Mouse (Mus musculus): ENCODE measurements around the gene Olfr67. TPM values are rescaled to one million over a fixed set of nuclear protein-coding genes. Genes with fewer than 3 reads are reported as not detected.
"Not testable (repeated sequence)": the region's sequence is repeated elsewhere in the genome, so short reads cannot be mapped to it uniquely, and the experiment has no call there.

The Olfr67 gene
- total RNA-seq (2022) = not detected

GRCm38 (mm10) chr7:103791721-103792120 is at the start of gene Olfr67:
Olfr67 (minus strand) TSS chr7:103791821.
- DNase-seq = no peak

DNA sequence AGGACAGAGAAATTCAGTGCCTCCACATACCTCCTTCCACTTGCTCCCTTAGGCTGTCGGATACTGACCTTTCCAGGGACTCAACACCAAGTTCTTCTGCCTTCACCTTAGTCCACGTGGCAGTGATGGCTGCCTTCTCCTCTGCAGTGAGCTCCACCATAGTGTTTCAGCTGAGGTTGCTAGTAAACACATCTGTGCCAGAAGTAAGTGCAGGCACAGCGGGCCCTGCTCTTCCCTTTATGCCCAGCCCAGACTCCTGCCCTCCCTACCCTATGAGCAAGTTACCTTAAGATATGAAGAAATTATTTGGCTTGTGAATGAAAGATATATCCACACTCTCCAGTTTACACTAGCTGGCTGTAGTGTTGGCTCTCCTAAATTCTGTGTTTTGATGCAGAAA is 48.6 kb upstream of the Olfr67 start, which contains the start of gene Hbb-bh2:
Hbb-bh2 (minus strand) TSS at position 253 of the 400 bp plus-strand sequence.
- DNase-seq = no peak

DNA sequence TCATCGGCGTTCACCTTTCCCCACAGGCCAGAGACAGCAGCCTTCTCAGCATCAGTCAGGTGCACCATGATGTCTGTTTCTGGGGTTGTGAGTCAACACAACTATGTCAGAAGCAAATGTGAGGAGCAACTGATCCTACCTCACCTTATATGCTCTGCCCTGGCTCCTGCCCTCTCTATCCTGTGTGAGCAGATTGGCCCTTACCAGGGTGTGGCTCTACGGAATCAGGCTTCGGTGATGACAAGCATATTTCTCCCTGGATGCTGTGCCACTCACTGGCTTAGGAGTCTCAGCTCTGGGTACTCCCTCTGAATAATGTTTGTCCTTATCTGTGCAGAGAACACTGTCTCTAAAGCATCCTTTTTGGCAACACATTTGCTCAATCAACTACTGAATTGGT is 36.2 kb upstream of the Olfr67 start, which contains the start of gene Hbb-bs:
Hbb-bs (minus strand) TSS at position 289 of the 400 bp plus-strand sequence.
- DNase-seq = no peak

- not testable (repeated sequence) for DNase-seq
Observed at GRCm38 (mm10) chr7:103827139-103827538, 35.5 kb upstream of the Olfr67 start.

DNA sequence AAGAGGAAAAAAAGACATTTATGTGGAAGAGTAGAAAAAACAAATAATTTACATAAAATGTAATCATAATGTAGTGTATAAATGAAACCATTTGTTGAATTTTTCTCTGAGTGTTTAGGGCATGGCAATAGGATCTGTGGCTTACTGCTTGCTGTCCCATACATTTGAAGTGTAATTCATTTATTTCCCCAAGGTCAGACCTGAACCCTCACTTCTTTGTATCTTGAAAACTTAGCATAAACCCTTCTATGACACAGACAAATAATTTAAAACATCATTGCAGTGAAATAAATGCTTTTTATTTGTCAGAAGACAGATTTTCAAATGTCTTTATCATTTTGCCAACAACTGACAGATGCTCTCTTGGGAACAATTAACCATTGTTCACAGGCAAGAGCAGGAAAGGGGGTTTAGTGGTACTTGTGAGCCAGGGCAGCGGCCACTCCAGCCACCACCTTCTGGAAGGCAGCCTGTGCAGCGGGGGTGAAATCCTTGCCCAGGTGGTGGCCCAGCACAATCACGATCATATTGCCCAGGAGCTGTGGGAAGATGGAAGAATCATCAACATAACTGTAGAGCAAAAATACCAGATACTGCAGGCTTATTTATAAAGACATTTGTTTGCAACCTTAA is 34.8 kb upstream of the Olfr67 start:
- no peak for DNase-seq

GRCm38 (mm10) chr7:103825536-103826254 is 34.1 kb upstream of the Olfr67 start:
- no peak for DNase-seq

DNA sequence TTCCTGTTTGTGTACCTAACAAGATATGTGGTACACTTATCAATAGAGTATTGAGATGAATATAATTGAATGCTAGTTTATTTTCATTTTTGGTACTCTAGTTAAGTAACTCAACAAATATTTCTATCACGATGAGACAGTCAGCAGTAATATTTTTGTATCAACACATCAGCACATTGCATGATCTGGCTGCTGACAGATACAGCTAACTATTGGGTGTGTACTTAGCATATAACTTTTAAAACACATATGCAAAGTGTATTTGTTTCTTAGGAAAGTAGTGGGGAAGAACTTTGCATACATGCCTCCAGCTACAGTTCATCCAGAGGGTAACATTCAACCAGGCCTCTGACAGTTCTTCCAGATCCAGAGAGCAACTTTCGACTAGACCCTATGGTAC is 33.0 kb upstream of the Olfr67 start:
- no peak for DNase-seq

GRCm38 (mm10) chr7:103815085-103815484 is 23.5 kb upstream of the Olfr67 start:
- DNase-seq = not testable (repeated sequence)

- no peak for DNase-seq
Observed at GRCm38 (mm10) chr7:103813766-103814165, 22.1 kb upstream of the Olfr67 start, which contains the start of gene Hbb-bt. Hbb-bt (minus strand) TSS chr7:103813996.

DNA sequence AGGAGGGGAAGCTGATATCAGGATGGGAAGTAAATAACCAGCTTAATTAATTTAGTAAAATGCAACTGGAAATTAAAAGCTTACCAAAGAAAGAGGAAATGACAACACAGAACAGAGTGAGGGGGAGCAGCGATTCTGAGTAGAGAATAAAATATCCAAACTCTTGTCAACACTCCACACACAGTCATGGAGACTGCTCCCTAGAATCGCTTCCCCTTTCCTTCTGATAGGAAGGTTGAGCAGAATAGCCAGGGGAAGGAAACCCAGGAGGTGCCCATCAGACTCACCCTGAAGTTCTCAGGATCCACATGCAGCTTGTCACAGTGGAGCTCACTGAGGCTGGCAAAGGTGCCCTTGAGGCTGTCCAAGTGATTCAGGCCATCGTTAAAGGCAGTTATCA is 21.5 kb upstream of the Olfr67 start:
- DNase-seq = not testable (repeated sequence)

DNA sequence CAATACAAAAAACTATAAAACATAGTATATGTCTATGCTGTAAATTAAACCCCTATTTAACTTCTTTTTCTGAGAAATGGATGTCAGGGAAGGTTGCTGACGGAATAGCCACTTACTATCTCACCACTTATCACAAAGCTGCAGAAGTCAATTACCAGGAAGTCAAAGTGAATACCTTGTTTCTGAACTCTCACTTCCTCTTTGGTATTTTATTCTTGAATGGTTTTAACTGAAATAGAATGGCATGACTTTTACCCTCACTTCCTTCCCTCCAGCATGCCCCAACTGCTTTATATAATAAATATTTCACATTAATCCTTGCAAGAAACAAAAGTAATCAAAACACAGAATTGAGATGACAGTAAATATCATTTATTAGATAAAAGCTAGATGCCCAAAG is 20.6 kb upstream of the Olfr67 start:
- no peak for DNase-seq

GRCm38 (mm10) chr7:103811223-103811845 is 19.7 kb upstream of the Olfr67 start:
- DNase-seq = no peak

- no peak for DNase-seq
Observed at GRCm38 (mm10) chr7:103810746-103811145, 19.1 kb upstream of the Olfr67 start.

DNA sequence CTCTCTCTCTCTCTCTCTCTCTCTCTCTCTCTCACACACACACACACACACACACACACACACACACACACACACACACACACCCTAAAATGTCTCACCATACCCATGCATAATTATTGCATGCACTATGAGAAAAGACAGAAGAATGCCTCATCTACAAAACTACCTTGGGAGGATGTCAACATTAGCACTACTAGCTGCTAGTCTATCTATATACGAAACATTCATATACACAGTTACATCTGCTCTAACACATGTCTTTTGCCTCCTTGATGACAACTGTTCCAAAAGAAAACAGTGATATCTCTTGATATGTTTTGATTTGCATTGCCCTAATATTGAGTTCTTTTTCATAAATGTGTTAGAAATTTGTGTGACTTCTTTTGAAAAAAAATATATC is 18.7 kb upstream of the Olfr67 start:
- no peak for DNase-seq

GRCm38 (mm10) chr7:103809801-103810155 is 18.2 kb upstream of the Olfr67 start:
- DNase-seq = no peak

- no peak for DNase-seq
Observed at GRCm38 (mm10) chr7:103808971-103809800, 17.6 kb upstream of the Olfr67 start.

- not testable (repeated sequence) for DNase-seq
Observed at GRCm38 (mm10) chr7:103808120-103808519, 16.5 kb upstream of the Olfr67 start.

DNA sequence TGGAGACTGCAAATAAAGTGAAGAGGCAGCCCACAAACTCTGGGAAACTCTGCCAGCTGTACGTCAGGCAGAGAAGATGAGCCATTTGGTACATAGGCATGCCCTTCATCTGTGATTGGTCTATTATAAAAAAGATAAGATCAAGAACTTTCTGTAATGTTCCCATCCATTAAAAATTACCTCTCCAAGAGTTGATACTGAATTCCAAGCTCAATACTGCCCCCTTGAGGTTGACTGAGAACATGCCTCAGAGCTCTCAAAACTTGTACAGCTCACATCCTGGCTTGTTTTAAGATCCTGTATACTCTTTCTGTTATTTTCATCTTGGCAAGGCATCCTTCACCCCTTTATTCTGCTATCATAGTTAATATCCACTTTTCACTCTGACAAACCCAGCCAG is 15.2 kb upstream of the Olfr67 start:
- DNase-seq = no peak

DNA sequence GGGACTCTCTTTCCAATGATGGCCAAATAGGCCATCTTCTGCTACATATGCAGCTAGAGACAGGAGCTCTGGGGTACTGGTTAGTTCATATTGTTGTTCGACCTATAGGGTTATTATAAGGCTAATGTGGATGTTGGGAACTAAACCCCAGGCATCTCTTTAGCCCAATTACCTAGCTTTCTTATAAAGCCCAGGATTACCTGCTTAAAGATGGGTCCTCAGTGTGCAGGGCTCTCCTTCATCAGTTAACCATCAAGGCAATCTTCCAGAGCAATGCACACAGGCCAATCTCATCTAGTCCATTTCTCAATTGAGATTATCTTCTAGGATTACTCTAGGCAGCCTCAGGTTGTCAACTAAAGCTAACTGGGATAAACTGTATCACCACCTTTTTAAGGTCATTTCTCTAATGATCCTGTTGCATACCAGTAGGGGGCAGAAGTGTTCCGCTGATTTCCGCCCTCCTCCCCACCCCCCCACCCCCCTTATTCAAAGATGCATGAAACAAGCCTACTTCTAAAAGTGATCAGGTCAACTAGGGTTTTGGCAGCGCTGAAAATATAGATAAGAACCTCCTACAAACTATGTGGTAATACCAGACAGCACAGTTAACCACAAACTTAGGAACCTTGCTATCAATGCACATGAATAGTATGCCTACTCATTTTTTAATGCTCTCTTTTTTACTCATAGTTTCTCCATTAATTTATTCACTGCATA is 1.2 kb upstream of the Olfr67 start:
- DNase-seq = no peak

GRCm38 (mm10) chr7:103779598-103779997 is 12.0 kb downstream of the Olfr67 start, which contains the start of gene Olfr68:
Olfr68 (minus strand) TSS chr7:103779698.
- no peak for DNase-seq

- DNase-seq = not testable (repeated sequence)
Observed at GRCm38 (mm10) chr7:103777652-103778051, 14.0 kb downstream of the Olfr67 start.

DNA sequence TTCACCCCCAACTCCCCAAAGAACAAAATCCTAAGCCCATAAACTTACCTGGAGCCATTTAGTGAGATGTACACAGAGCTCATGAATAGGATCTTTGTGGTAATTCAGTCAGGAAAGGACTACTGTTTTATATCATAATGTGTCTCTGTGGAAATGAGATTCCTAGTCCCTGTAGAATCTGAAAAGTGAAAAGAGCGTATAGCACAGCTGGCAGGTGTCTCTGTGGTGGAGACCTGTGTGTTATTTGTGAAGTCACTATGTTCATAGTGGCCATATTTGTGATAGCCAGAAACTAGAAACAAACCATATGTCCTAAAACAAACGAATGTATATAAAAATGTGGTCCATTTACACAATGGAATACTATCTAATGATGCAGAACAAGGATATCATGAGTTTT is 20.1 kb downstream of the Olfr67 start, which contains the start of gene Olfr69:
Olfr69 (minus strand) TSS at position 101 of the 400 bp plus-strand sequence.
- no peak for DNase-seq
